Mouse (Mus musculus) heart, postnatal 14 days (tissue): ENCODE data around the gene Rhbdd3. TPM values are rescaled to one million over a fixed set of nuclear protein-coding genes. Genes with fewer than 3 reads are reported as not detected.

ENCODE experiments used
- DNase-seq, 2 experiments: peaks; one replicate each; pipeline ENCODE4 v3.0.0; 2021 to 2022
- intact Hi-C: fragments of 180-260 bp; cut with DNase I; formaldehyde crosslinking; loops from one replicate; pipeline ENCODE4 v1.15.1; 2025
- long read RNA-seq, 2 experiments: library from polyadenylated mRNA; stranded (forward); transcript quantifications; one replicate each; pipeline ENCODE4 v2.0.0; 2021
- total RNA-seq, 2 experiments: library from RNA; stranded (reverse); gene quantifications; 2 replicates each; pipeline ENCODE4 v1.2.3; 2021

The Rhbdd3 gene
- total RNA-seq, result 10 to 100 TPM; 18.7 to 20.5 TPM
- long read RNA-seq, experiment 1, transcript Rhbdd3-202 (9 exons, 2,333 nt), result major isoform, 24 of 40 reads
- long read RNA-seq, experiment 1, partial matches to known transcripts, result 5 of 40 reads
- long read RNA-seq, experiment 1, other reads (novel, unspliced or antisense), result 10 of 40 reads
- long read RNA-seq, experiment 2, transcript Rhbdd3-202 (9 exons, 2,333 nt), result major isoform, 18 of 39 reads
- long read RNA-seq, experiment 2, partial matches to known transcripts, result 7 of 39 reads
- long read RNA-seq, experiment 2, other reads (novel, unspliced or antisense), result 14 of 39 reads

GRCm38 (mm10) chr11:5098736-5099542 is at the start of gene Rhbdd3, which contains the start of gene Ewsr1:
TSS of gene Rhbdd3 (plus strand) at chr11:5098926.
TSS of gene Ewsr1 (minus strand) at chr11:5099266.
- DNase-seq, result peak; percentile 99
- intact Hi-C loops, result no loop called here

- no peak for DNase-seq
- intact Hi-C loops, result no loop called here
Observed at GRCm38 (mm10) chr11:5051629-5052028, 47.1 kb upstream of the Rhbdd3 start.

GRCm38 (mm10) chr11:5052200-5052854 is 46.4 kb upstream of the Rhbdd3 start:
- DNase-seq, result no peak
- intact Hi-C loops, result no loop called here

GRCm38 (mm10) chr11:5054151-5054550 is 44.6 kb upstream of the Rhbdd3 start:
- no peak for DNase-seq
- intact Hi-C loops, result no loop called here

GRCm38 (mm10) chr11:5054874-5055273 is 43.9 kb upstream of the Rhbdd3 start:
- intact Hi-C loops, result no loop called here

GRCm38 (mm10) chr11:5055945-5056938 is 42.5 kb upstream of the Rhbdd3 start:
- intact Hi-C loops, result no loop called here
- DNase-seq, result no peak

More at GRCm38 (mm10) chr11:5054874-5055273, 43.9 kb upstream of the Rhbdd3 start:
- DNase-seq, result no peak

- intact Hi-C loops, result no loop called here
- no peak for DNase-seq
Observed at GRCm38 (mm10) chr11:5057064-5057463, 41.7 kb upstream of the Rhbdd3 start.

GRCm38 (mm10) chr11:5057541-5057855 is 41.2 kb upstream of the Rhbdd3 start:
- DNase-seq, result no peak
- intact Hi-C loops, result no loop called here

- peak; percentile 45 to 51 for DNase-seq
Observed at GRCm38 (mm10) chr11:5057856-5058641, 40.7 kb upstream of the Rhbdd3 start, which contains the start of gene Rasl10a. TSS of gene Rasl10a (plus strand) at chr11:5058128.

GRCm38 (mm10) chr11:5058783-5059182 is 39.9 kb upstream of the Rhbdd3 start:
- no peak for DNase-seq
- intact Hi-C loops, result no loop called here

More at GRCm38 (mm10) chr11:5057856-5058641, 40.7 kb upstream of the Rhbdd3 start, which contains the start of gene Rasl10a:
- intact Hi-C loops, result no loop called here

GRCm38 (mm10) chr11:5059230-5059629 is 39.5 kb upstream of the Rhbdd3 start:
- intact Hi-C loops, result no loop called here
- DNase-seq, result peak in 1 of 2 experiments; percentile 16

GRCm38 (mm10) chr11:5059704-5060156 is 39.0 kb upstream of the Rhbdd3 start:
- intact Hi-C loops, result no loop called here

GRCm38 (mm10) chr11:5060756-5061412 is 37.8 kb upstream of the Rhbdd3 start:
- intact Hi-C loops, result no loop called here
- DNase-seq, result no peak

More at GRCm38 (mm10) chr11:5059704-5060156, 39.0 kb upstream of the Rhbdd3 start:
- peak; percentile 36 to 64 for DNase-seq

GRCm38 (mm10) chr11:5061413-5062139 is 37.1 kb upstream of the Rhbdd3 start:
- DNase-seq, result peak; percentile 95 to 96
- intact Hi-C loops, result no loop called here

- intact Hi-C loops, result no loop called here
- DNase-seq, result peak in 1 of 2 experiments; percentile 15
Observed at GRCm38 (mm10) chr11:5062326-5062725, 36.4 kb upstream of the Rhbdd3 start.

GRCm38 (mm10) chr11:5062860-5063505 is 35.7 kb upstream of the Rhbdd3 start:
- DNase-seq, result no peak
- intact Hi-C loops, result no loop called here
